Mouse (Mus musculus) G1E (cell line): ENCODE results near the gene Arf6. TPM values are rescaled to one million over a fixed set of nuclear protein-coding genes. Genes with fewer than 3 reads are reported as not detected.
A peak's percentile ranks its signal among the peaks of the same experiment; 100 is the strongest.

Source experiments
- ATAC-seq: 2 replicates; pipeline ENCODE4 v1.8.0; 2016; ENCODE audit warnings: mild to moderate bottlenecking; ENCODE audit not compliant: insufficient number of reproducible peaks, poor library complexity, low FRiP score, severe bottlenecking; ENCODE audit errors: extremely low read depth
- DNase-seq: peaks from one replicate; pipeline ENCODE4 v3.0.0; 2012; ENCODE audit warnings: low spot score
- H3K27me3 ChIP-seq: 2 replicates; pipeline ENCODE4 v1.6.1; 2012; ENCODE audit warnings: mild to moderate bottlenecking, low read length, inconsistent platforms; ENCODE audit not compliant: insufficient read depth
- H3K36me3 ChIP-seq: replicated peaks from 2 replicates; pipeline ENCODE3; 2012; ENCODE audit warnings: mild to moderate bottlenecking, inconsistent platforms
- H3K4me1 ChIP-seq: 2 replicates; pipeline ENCODE4 v1.6.1; 2012; ENCODE audit warnings: low read depth, low read length, inconsistent platforms, mixed read lengths; ENCODE audit not compliant: insufficient read depth
- H3K4me3 ChIP-seq: 2 replicates; pipeline ENCODE4 v1.5.1; 2012; ENCODE audit warnings: low read depth, mild to moderate bottlenecking, inconsistent platforms, low read length, moderate library complexity, mixed read lengths
- H3K9me3 ChIP-seq: replicated peaks from 2 replicates; pipeline ENCODE4 v1.6.1; 2012; ENCODE audit warnings: inconsistent platforms
- CTCF ChIP-seq: IDR thresholded peaks from 2 replicates; pipeline ENCODE4 v1.5.1; 2012; ENCODE audit warnings: low read depth, low read length, inconsistent platforms, mixed read lengths
- GATA1 ChIP-seq: IDR thresholded peaks from 2 replicates; pipeline ENCODE4 v1.6.1; 2012; ENCODE audit warnings: borderline replicate concordance, low read length, inconsistent platforms, mixed read lengths
- GATA2 ChIP-seq: IDR thresholded peaks from 2 replicates; pipeline ENCODE4 v1.6.1; 2012; ENCODE audit warnings: low read depth, low read length, inconsistent platforms, borderline replicate concordance
- POLR2AphosphoS5 ChIP-seq: IDR thresholded peaks from 2 replicates; pipeline ENCODE4 v1.6.1; 2012; ENCODE audit warnings: low read depth, low read length, inconsistent platforms; ENCODE audit not compliant: insufficient replicate concordance
- TAL1 ChIP-seq: conservative IDR thresholded peaks from 2 replicates; pipeline ENCODE4 v1.6.1; 2012; ENCODE audit warnings: low read depth, low read length, inconsistent platforms, mixed read lengths
- polyA plus RNA-seq: library from polyadenylated mRNA; stranded (reverse); fragments of >175 nt; gene quantifications from 2 replicates; pipeline ENCODE4 v1.2.3, GENCODE M21; 2012
- total RNA-seq, 2 experiments: library from RNA; stranded (forward) in 1 of 2; stranded (reverse) in 1 of 2; fragments of 200-1000 nt in 1 of 2; fragments of >200 nt in 1 of 2; fragmentation: Nextera tagmentation in 1 of 2; gene quantifications; 2 replicates each; pipeline ENCODE4 v1.2.3; 2014 to 2017

The Arf6 gene
- total RNA-seq (2014; fragmentation: Nextera tagmentation) (179 and 195 TPM in 2 replicates), total RNA-seq (2017) (123 and 153 TPM in 2 replicates), polyA plus RNA-seq (360 and 373 TPM in 2 replicates)

- H3K27me3 ChIP-seq, result no peaks in the 10 kb centered on the region
- TF ChIP-seq TAL1 (no peak), GATA2 (no peak), GATA1 (no peak), CTCF (no peak), POLR2AphosphoS5 (no peak)
- H3K4me3 ChIP-seq, result peak within 1 kb of the TSS; percentile 95
- peaks cover 25% of the 10 kb centered on the region for H3K4me1 ChIP-seq
- DNase-seq (peak; percentile 96), ATAC-seq (peak; percentile 64)
- H3K36me3 ChIP-seq, result peaks cover 28% of the 10 kb centered on the region
- H3K9me3 ChIP-seq, result no peaks in the 10 kb centered on the region
These were observed at the start of gene Arf6, which contains the start of gene Gm9887 for GRCm38 (mm10) chr12:69371854-69372671. Gene Arf6, plus strand, starts transcription at chr12:69372150. Gene Gm9887, minus strand, starts transcription at chr12:69372458.

- Histone ChIP-seq H3K27me3 (no peaks in the 10 kb centered on the region), H3K4me3 (no peak overlapping the region), H3K4me1 (peaks cover 7% of the 10 kb centered on the region), H3K9me3 (no peaks in the 10 kb centered on the region), H3K36me3 (peaks cover 89% of the 10 kb centered on the region)
- ATAC-seq (no peak), DNase-seq (no peak)
- no peak for TF ChIP-seq GATA1
- TF ChIP-seq TAL1, result no peak
- TF ChIP-seq CTCF, result no peak
- no peak for TF ChIP-seq GATA2
- no peak for TF ChIP-seq POLR2AphosphoS5
These were observed 40.8 kb upstream of the Arf6 start for GRCm38 (mm10) chr12:69331187-69331586.

- H3K4me3 ChIP-seq, result no peak overlapping the region
- TF ChIP-seq GATA2 (no peak), CTCF (no peak), GATA1 (no peak), TAL1 (no peak), POLR2AphosphoS5 (no peak)
- DNase-seq (no peak), ATAC-seq (no peak)
- no peaks in the 10 kb centered on the region for H3K27me3 ChIP-seq
- H3K36me3 ChIP-seq, result peaks cover 88% of the 10 kb centered on the region
- H3K9me3 ChIP-seq, result no peaks in the 10 kb centered on the region
- peaks cover 9% of the 10 kb centered on the region for H3K4me1 ChIP-seq
These were observed 39.8 kb upstream of the Arf6 start for GRCm38 (mm10) chr12:69332147-69332546.

- Histone ChIP-seq H3K4me3 (no peak overlapping the region), H3K4me1 (peaks cover 9% of the 10 kb centered on the region), H3K36me3 (peaks cover 89% of the 10 kb centered on the region), H3K27me3 (no peaks in the 10 kb centered on the region), H3K9me3 (no peaks in the 10 kb centered on the region)
- TF ChIP-seq POLR2AphosphoS5 (no peak), TAL1 (no peak), GATA1 (no peak), GATA2 (no peak), CTCF (peak; percentile 59)
- DNase-seq, result no peak
- peak; percentile 55 for ATAC-seq
These were observed 38.4 kb upstream of the Arf6 start for GRCm38 (mm10) chr12:69333547-69333946.

- H3K36me3 ChIP-seq, result peaks cover 85% of the 10 kb centered on the region
- H3K27me3 ChIP-seq, result no peaks in the 10 kb centered on the region
- no peak for TF ChIP-seq GATA2
- TF ChIP-seq TAL1, result no peak
- no peak for TF ChIP-seq CTCF
- no peak for TF ChIP-seq POLR2AphosphoS5
- TF ChIP-seq GATA1, result no peak
- no peak for DNase-seq
- no peaks in the 10 kb centered on the region for H3K9me3 ChIP-seq
- no peak overlapping the region for H3K4me3 ChIP-seq
- no peak for ATAC-seq
- H3K4me1 ChIP-seq, result peaks cover 6% of the 10 kb centered on the region
These were observed 22.0 kb upstream of the Arf6 start for GRCm38 (mm10) chr12:69349928-69350327.

GRCm38 (mm10) chr12:69351685-69352084 lies 20.3 kb upstream of the Arf6 start:
- ATAC-seq (no peak), DNase-seq (no peak)
- no peak overlapping the region for H3K4me3 ChIP-seq
- H3K27me3 ChIP-seq, result no peaks in the 10 kb centered on the region
- H3K9me3 ChIP-seq, result no peaks in the 10 kb centered on the region
- TF ChIP-seq TAL1 (no peak), GATA1 (no peak), CTCF (no peak), GATA2 (no peak), POLR2AphosphoS5 (no peak)
- H3K4me1 ChIP-seq, result peaks cover 15% of the 10 kb centered on the region
- peaks cover 80% of the 10 kb centered on the region for H3K36me3 ChIP-seq
